Mouse (Mus musculus) brain, embryonic 14.5 days (tissue): Measurements from ENCODE around the gene 5730522E02Rik.

Experiments
- CTCF ChIP-seq: fragments of 200-500 bp; IDR thresholded peaks from 2 replicates; pipeline ENCODE4 v1.5.1; 2012; ENCODE audit warnings: inconsistent platforms, mild to moderate bottlenecking, moderate library complexity, borderline replicate concordance; ENCODE audit not compliant: insufficient read depth, insufficient read length; ENCODE audit errors: extremely low read depth
- POLR2A ChIP-seq: fragments of 200-500 bp; IDR thresholded peaks from 2 replicates; pipeline ENCODE4 v1.6.1; 2012; ENCODE audit warnings: mild to moderate bottlenecking, inconsistent platforms, borderline replicate concordance; ENCODE audit not compliant: poor library complexity, insufficient read depth, insufficient read length, severe bottlenecking; ENCODE audit errors: extremely low read depth

GRCm38 (mm10) chr11:25753156-25753899 is 457.2 kb downstream of the 5730522E02Rik start:
- TF ChIP-seq POLR2A (no peak), CTCF (no peak)
